Mouse (Mus musculus) T-cell, adult 2 months (primary cell): Measurements from ENCODE around the gene Pde1b.
A peak's percentile ranks its signal among the peaks of the same experiment; 100 is the strongest.

ENCODE experiments used
- DNase-seq: peaks from one replicate; pipeline ENCODE4 v3.0.0; 2022; ENCODE audit warnings: low spot score

Gene Pde1b

GRCm38 (mm10) chr15:103509317-103509716 is 6.5 kb downstream of the Pde1b start:
- DNase-seq, result no peak

GRCm38 (mm10) chr15:103511652-103512051 is 8.8 kb downstream of the Pde1b start:
- no peak for DNase-seq

DNA sequence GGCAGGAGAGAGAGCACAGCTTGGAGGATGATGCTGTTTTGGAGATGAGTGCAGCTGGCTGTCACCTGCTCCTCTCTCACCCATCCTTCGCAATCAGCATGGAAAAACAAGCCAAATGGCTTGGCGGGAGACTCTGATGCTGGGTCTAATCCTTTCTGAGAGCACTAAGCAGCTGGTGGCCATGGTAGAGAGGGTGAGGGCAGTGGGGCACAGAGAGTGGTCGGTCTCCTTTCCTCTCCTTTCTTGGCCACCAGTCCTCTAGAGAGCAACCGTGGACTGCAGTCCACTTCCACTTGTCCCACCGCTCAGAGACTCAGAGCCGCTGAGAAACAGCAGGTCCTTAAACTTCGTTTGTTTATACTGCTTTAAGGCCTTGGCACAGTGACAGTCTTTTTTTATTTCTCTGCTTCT is 10.8 kb downstream of the Pde1b start:
- no peak for DNase-seq

- DNase-seq, result peak; percentile 43
Measured at GRCm38 (mm10) chr15:103514119-103514518, 11.3 kb downstream of the Pde1b start.

DNA sequence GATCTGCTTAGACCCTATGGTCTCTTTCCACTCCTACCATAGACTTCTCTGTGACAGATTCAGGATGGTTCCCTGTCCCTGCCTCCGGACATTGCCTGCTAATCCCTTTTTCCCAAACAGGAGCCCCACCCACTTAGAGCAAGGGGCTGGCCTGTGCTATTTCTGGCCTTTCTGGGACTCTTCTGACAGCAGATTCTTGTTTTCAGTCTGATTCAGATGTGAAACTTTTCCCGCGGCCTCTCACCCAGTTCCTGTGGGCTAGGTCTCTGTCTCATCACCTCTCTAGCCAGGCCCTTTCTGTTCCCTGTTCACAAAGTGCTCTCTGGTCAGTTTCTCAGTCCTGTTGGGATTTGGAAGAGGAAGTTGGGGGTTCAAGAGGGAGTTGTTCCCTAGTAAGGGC is 12.1 kb downstream of the Pde1b start:
- DNase-seq, result no peak

- DNase-seq, result no peak
Measured at GRCm38 (mm10) chr15:103518600-103519385, 16.0 kb downstream of the Pde1b start.

GRCm38 (mm10) chr15:103519386-103520378 is 16.8 kb downstream of the Pde1b start:
- no peak for DNase-seq

DNA sequence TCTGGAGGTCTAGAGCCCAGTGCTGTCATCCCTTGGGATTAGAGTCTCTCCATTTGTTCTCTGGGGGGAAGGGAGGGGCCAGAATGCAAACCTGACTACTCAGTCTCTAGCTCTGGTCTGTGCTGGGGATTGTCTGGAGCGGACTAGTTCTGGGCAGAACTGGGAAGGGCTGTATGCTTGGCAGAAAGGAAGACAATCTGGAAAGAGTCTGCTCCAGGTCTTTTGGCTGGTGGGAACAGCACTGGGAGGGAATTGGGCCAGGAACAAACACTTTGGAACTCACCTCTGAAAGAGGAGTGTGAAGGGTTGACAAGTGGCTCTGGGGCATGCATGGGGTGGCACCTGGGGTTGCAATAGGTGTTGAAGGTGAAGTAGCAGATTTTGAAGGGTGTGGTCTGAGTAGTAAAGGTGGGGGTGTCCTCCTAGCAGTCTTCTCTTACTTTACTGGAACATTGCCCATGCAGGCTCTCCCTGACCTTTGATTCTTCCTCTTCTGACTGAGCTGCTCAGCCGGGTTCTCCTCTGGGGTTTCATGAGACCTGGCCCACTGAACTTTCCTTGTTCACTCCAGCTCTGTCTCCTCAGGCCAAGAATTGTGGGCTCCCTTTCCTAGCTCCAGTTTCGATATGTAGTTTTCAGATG is 19.7 kb downstream of the Pde1b start:
- DNase-seq, result no peak

DNA sequence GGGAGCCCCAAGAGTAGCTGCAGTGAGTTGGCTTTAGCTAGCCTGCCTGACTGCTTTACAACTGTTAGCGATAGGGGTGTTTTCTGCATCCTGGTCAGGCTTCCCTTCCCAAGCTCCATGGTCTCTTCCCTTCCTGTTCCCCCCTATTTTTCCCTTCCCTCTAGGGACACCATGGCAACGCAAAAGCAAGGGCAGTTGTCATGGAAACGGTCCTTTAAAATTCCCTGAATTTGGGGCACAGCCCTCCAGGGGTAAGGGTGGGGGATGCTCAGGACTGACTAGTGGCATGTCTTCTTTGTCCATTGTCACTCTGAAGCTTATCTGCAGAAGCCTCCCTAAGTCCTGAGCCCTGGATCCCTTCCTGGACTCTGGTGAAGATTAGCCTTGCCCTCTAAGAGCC is 20.3 kb downstream of the Pde1b start:
- no peak for DNase-seq

DNA sequence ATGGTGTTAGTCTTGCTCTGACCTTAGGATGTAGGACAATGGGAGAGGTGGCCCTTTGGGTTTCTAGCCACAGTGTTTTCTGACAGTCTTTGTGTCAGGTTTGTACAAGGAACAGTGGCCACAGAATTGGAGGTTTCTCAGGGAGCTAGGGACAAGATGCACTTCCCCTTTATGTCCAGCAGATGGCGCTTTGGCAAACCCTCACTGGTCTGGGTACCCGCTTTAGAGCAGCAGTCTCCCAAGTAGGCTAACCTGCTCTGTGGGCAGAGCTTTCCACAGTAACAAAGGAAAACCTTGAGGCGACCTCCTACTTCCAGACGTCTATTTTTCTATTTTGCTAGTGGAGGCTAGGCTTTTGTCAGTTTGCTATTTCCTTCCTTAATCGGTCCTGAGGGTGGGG is 27.5 kb downstream of the Pde1b start:
- peak; percentile 26 for DNase-seq

- DNase-seq, result no peak
Measured at GRCm38 (mm10) chr15:103534054-103534620, 31.3 kb downstream of the Pde1b start.

DNA sequence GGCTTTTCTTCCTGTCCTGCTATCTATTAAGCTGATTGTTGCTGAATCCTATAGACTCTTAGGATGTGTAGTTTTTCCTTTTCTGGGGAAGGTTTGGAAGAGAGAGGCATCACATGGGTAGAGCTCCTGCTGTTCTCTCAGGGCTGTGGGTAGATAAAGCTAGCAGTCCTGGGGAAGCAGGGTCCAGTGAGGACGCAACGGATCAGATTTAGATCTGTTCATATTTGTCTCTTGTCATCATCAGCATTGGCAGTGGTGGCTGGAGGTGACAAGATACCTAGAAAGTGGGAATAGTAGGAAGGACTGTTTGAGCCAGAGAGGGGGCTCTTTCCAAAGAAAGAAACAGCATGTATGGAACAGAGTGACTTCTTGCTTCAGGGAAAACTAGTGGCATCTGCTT is 32.2 kb downstream of the Pde1b start:
- DNase-seq, result no peak

DNA sequence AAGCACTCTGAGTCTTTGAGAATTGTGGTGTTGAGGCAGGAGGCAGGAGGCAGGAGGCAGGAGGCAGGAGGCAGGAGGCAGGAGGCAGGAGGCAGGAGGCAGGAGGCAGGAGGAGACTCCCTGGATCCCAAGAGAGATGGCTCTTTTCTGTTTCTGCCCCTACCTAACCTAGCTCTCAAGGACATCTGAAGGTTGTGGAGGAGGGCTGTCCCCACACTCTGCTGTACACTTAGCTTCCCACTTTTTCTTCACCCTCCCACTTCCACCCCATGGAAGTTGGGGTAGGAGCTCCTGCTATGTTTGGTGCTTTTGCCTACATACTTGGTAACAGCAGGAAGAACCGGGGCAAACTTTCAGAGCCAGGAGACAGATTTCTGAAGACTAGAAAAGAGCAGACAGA is 33.0 kb downstream of the Pde1b start:
- no peak for DNase-seq

DNA sequence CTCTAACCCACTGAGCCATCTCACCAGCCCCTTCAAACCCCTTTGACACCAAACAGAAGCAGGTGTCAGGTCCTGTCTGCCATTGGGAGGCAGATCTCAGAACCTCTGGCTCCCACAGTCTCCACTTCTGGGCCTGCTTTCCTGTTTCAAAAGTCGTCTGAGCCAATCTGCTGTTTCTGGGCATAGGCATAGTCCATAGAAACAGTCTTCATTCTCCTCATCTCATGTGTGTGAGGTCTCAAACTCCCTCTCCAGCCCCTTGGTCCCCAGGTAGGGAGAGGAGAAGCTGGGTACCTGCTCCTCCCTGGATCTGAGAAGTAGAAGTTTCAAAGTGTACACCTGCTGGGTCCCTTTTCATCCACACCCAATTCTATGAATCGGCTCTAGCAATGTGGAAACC is 33.6 kb downstream of the Pde1b start:
- DNase-seq, result no peak

GRCm38 (mm10) chr15:103537011-103537821 is 34.4 kb downstream of the Pde1b start:
- no peak for DNase-seq

DNA sequence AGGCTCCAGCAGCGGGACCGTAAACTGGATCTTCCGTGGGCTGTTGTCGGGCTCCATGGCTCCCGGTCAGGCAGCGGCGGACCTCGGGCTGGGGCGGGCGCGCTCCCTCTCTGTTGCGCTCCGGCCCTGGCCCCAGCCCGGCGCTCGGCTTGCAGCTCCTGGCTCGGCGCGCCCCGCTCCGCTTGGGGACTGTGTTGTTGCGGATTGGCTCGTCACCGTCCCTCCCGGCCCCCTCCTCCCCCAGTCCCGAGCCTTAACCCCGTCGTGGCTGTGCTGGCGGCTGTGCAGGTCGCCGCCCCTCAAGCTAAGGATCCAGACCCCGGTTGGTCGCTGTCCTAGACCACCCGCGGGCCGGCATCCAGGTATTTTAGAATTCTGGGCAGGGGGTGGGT is 35.0 kb downstream of the Pde1b start, which contains the start of gene Ppp1r1a:
Gene Ppp1r1a (minus strand): TSS at position 182 of the 392 bp plus-strand sequence.
- no peak for DNase-seq

- no peak for DNase-seq
Measured at GRCm38 (mm10) chr15:103539259-103539658, 36.4 kb downstream of the Pde1b start.

DNA sequence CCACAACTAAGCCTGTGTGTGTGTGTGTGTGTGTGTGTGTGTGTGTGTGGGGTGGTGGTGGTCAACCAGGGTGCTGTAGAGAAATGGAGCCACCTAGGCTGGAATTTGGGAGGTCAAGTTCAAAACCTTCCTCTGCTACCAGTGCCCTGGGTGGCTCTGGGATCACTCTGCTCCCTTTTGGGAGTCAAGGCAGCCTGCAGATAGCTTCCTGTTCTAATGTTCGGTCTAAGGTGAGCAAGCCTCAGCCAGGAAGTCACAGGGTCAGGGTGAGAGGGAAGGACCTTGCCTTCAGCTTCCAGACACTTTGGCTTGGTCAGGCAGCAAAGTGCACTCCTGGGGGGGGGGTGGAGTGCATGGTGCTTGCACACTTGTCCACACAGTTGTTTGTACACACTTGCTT is 37.8 kb downstream of the Pde1b start:
- no peak for DNase-seq

DNA sequence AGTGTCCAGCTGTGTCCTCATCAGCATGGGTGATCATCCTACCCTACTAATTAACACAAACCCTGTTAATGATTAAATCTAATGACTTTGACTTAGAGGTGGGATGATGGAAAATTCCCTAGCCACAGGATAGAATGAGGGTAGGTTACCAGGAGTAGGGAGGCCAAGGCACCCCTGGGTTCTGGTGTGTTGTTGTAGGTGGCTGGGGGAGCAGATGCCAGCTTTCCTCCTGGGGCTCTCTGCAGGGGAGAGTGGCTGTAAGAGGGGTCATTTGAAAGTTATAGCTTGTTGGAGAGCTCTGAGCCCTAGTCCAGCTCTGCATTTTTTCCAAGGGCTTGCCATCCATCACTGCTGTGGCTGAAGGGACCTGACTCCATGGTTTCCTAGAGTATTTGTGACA is 39.7 kb downstream of the Pde1b start:
- no peak for DNase-seq

GRCm38 (mm10) chr15:103547983-103548382 is 45.1 kb downstream of the Pde1b start:
- DNase-seq, result no peak

- DNase-seq, result no peak
Measured at GRCm38 (mm10) chr15:103549475-103549874, 46.6 kb downstream of the Pde1b start.
